Mouse (Mus musculus) CH12.LX (cell line): ENCODE measurements at regions not wholly inside any gene's neighbourhood (a gene's known extent, or its start where the extent isn't known, plus 50 kb on each side); places are given as distances from the start of the nearest gene placed in this dataset.

Source experiments
- DNase-seq: peaks from one replicate; pipeline ENCODE4 v3.0.0-alpha.2; 2013; ENCODE audit errors: extremely low read depth
- H3K27ac ChIP-seq: 2 replicates; pipeline ENCODE4 v1.5.1; 2012; ENCODE audit warnings: low read depth, mild to moderate bottlenecking, control low read depth, moderate library complexity; ENCODE audit not compliant: insufficient read depth
- H3K27me3 ChIP-seq: replicated peaks from 2 replicates; pipeline ENCODE3; 2012; ENCODE audit warnings: inconsistent platforms
- H3K36me3 ChIP-seq, 2 experiments: replicated peaks in 1 of 2; 2 replicates each; pipeline versions ENCODE3 to v1.6.1; 2012; ENCODE audit warnings: inconsistent platforms in 1 of 2, low read length in 1 of 2, mild to moderate bottlenecking in 1 of 2, mixed read lengths in 1 of 2, moderate library complexity in 1 of 2; ENCODE audit not compliant: control insufficient read depth in 1 of 2, insufficient read depth in 1 of 2
- H3K4me1 ChIP-seq, 2 experiments: 2 replicates each; pipeline ENCODE4 v1.6.1; 2012; ENCODE audit warnings: inconsistent platforms in 1 of 2, moderate library complexity in 1 of 2; ENCODE audit not compliant: insufficient read depth in 2 of 2, control insufficient read depth in 1 of 2
- H3K4me2 ChIP-seq: 2 replicates; pipeline ENCODE4 v1.6.1; 2012; ENCODE audit warnings: low read depth, mild to moderate bottlenecking, control low read depth; ENCODE audit not compliant: poor library complexity, insufficient read depth, severe bottlenecking
- H3K4me3 ChIP-seq, 3 experiments: fragments of 150-350 bp in 1 of 3; sonication (generic) in 1 of 3; replicated peaks in 1 of 3; 2 replicates each; pipeline versions ENCODE3 to v1.5.1; 2011 to 2012; ENCODE audit warnings: low read depth in 2 of 3, low read length in 2 of 3, mild to moderate bottlenecking in 2 of 3, moderate library complexity in 2 of 3, control low read depth in 1 of 3, improper control_type of control experiment in 1 of 3, inconsistent platforms in 1 of 3, mixed read lengths in 1 of 3; ENCODE audit not compliant: poor library complexity in 1 of 3
- H3K79me2 ChIP-seq: replicated peaks from 2 replicates; pipeline ENCODE4 v1.6.1; 2012; ENCODE audit warnings: mild to moderate bottlenecking, moderate library complexity; ENCODE audit not compliant: control insufficient read depth, poor library complexity, insufficient read depth, severe bottlenecking; ENCODE audit errors: extremely low read depth
- H3K9ac ChIP-seq: 2 replicates; pipeline ENCODE4 v1.6.1; 2012; ENCODE audit warnings: low read depth, mild to moderate bottlenecking, control low read depth, moderate library complexity; ENCODE audit not compliant: insufficient read depth
- H3K9me3 ChIP-seq: replicated peaks from 2 replicates; pipeline ENCODE3; 2012; ENCODE audit warnings: low read length, inconsistent platforms, mixed read lengths
- BHLHE40 ChIP-seq: IDR thresholded peaks from 2 replicates; pipeline ENCODE4 v1.6.1; 2011; ENCODE audit warnings: mild to moderate bottlenecking, low read depth, low read length, improper control_type of control experiment
- CHD1 ChIP-seq: IDR thresholded peaks from 2 replicates; pipeline ENCODE4 v1.6.1; 2012; ENCODE audit warnings: low read depth, low read length, improper control_type of control experiment, inconsistent platforms
- CHD2 ChIP-seq: IDR thresholded peaks from 2 replicates; pipeline ENCODE4 v1.6.1; 2011; ENCODE audit warnings: low read length, improper control_type of control experiment
- CTCF ChIP-seq, 2 experiments: IDR thresholded peaks in 1 of 2; conservative IDR thresholded peaks in 1 of 2; 2 replicates each; pipeline ENCODE4 v1.5.1; 2011 to 2012; ENCODE audit warnings: low read depth in 2 of 2, low read length in 2 of 2, improper control_type of control experiment in 1 of 2, inconsistent platforms in 1 of 2, mild to moderate bottlenecking in 1 of 2, moderate library complexity in 1 of 2
- E2F4 ChIP-seq: IDR thresholded peaks from 2 replicates; pipeline ENCODE4 v1.6.1; 2011; ENCODE audit warnings: low read depth, low read length, improper control_type of control experiment; ENCODE audit not compliant: insufficient replicate concordance
- EP300 ChIP-seq: IDR thresholded peaks from 2 replicates; pipeline ENCODE4 v1.6.1; 2011; ENCODE audit warnings: low read length, improper control_type of control experiment
- HCFC1 ChIP-seq: IDR thresholded peaks from 2 replicates; pipeline ENCODE4 v1.6.1; 2012; ENCODE audit warnings: low read depth, mild to moderate bottlenecking, inconsistent platforms, low read length, improper control_type of control experiment
- IRF4 ChIP-seq: IDR thresholded peaks from 2 replicates; pipeline ENCODE4 v1.6.1; 2014; ENCODE audit warnings: low read depth, mild to moderate bottlenecking, inconsistent platforms, low read length, improper control_type of control experiment
- KAT2A ChIP-seq: IDR thresholded peaks from 2 replicates; pipeline ENCODE4 v1.6.1; 2012; ENCODE audit warnings: low read length, improper control_type of control experiment, inconsistent platforms; ENCODE audit not compliant: insufficient replicate concordance
- MAFK ChIP-seq: IDR thresholded peaks from 2 replicates; pipeline ENCODE4 v1.6.1; 2011; ENCODE audit warnings: low read length, improper control_type of control experiment; ENCODE audit not compliant: insufficient replicate concordance
- MAX ChIP-seq: IDR thresholded peaks from 2 replicates; pipeline ENCODE4 v1.6.1; 2011; ENCODE audit warnings: low read length, improper control_type of control experiment
- MEF2A ChIP-seq: IDR thresholded peaks from 2 replicates; pipeline ENCODE4 v1.6.1; 2014; ENCODE audit warnings: low read depth, mild to moderate bottlenecking, inconsistent platforms, low read length, improper control_type of control experiment, borderline replicate concordance
- NELFE ChIP-seq: IDR thresholded peaks from 2 replicates; pipeline ENCODE4 v1.6.1; 2011; ENCODE audit warnings: low read depth, low read length, improper control_type of control experiment
- NRF1 ChIP-seq: IDR thresholded peaks from 2 replicates; pipeline ENCODE4 v1.6.1; 2014; ENCODE audit warnings: low read depth, mild to moderate bottlenecking, inconsistent platforms, low read length, improper control_type of control experiment, moderate library complexity
- POLR2AphosphoS2 ChIP-seq: IDR thresholded peaks from 2 replicates; pipeline ENCODE4 v1.6.1; 2011; ENCODE audit warnings: low read depth, low read length, improper control_type of control experiment
- RAD21 ChIP-seq: IDR thresholded peaks from 2 replicates; pipeline ENCODE4 v1.6.1; 2011; ENCODE audit warnings: low read depth, mild to moderate bottlenecking, low read length, improper control_type of control experiment, moderate library complexity
- RCOR1 ChIP-seq: conservative IDR thresholded peaks from 2 replicates; pipeline ENCODE4 v1.6.1; 2012; ENCODE audit warnings: low read depth, mild to moderate bottlenecking, inconsistent platforms, low read length, improper control_type of control experiment
- UBTF ChIP-seq: IDR thresholded peaks from 2 replicates; pipeline ENCODE4 v1.6.1; 2012; ENCODE audit warnings: low read depth, mild to moderate bottlenecking, inconsistent platforms, low read length, improper control_type of control experiment, moderate library complexity
- ZC3H11A ChIP-seq: IDR thresholded peaks from 2 replicates; pipeline ENCODE4 v1.6.1; 2012; ENCODE audit warnings: low read depth, mild to moderate bottlenecking, inconsistent platforms, low read length, improper control_type of control experiment
- ZKSCAN1 ChIP-seq: IDR thresholded peaks from 2 replicates; pipeline ENCODE4 v1.6.1; 2012; ENCODE audit warnings: low read depth, inconsistent platforms, low read length, improper control_type of control experiment, borderline replicate concordance
- ZMIZ1 ChIP-seq: IDR thresholded peaks from 2 replicates; pipeline ENCODE4 v1.6.1; 2012; ENCODE audit warnings: low read depth, mild to moderate bottlenecking, inconsistent platforms, low read length, improper control_type of control experiment
- ZNF384 ChIP-seq: IDR thresholded peaks from 2 replicates; pipeline ENCODE4 v1.6.1; 2012; ENCODE audit warnings: low read depth, low read length, improper control_type of control experiment, inconsistent platforms
- dilution Hi-C: fragments of 300-500 bp; cut with MboI; formaldehyde crosslinking; loops from 2 replicates; pipeline ENCODE4 v1.14.3; 2020; ENCODE audit warnings: low sequenced_read_pairs; ENCODE audit not compliant: extremely low pct_unique_long_range_greater_than_20kb, extremely low pct_ligation_motif_present
- in situ Hi-C: fragments of 300-500 bp; cut with MboI; formaldehyde crosslinking; loops from 3 replicates; pipeline ENCODE4 v1.14.3; 2019; ENCODE audit warnings: low sequenced_read_pairs, low pct_ligation_motif_present, low pct_unique_long_range_greater_than_20kb, mixed read lengths

- H3K27me3 ChIP-seq, result peaks cover 5% of the 10 kb centered on the region
- H3K27ac ChIP-seq, result no peak overlapping the region
- TF ChIP-seq MAX (no peak), RCOR1 (no peak), ZMIZ1 (no peak), ZNF384 (no peak), ZC3H11A (no peak), UBTF (no peak), RAD21 (no peak), ZKSCAN1 (no peak), KAT2A (no peak), MAFK (no peak), E2F4 (no peak), NELFE (no peak), CHD2 (no peak), POLR2AphosphoS2 (no peak)
- no peaks in the 10 kb centered on the region for H3K36me3 ChIP-seq
- H3K4me2 ChIP-seq, result no peak overlapping the region
- no peak overlapping the region for H3K4me3 ChIP-seq
- no peaks in the 10 kb centered on the region for H3K9me3 ChIP-seq
- no peak for DNase-seq
- peaks cover 0 to 6% of the 10 kb centered on the region in 2 experiments; a peak in 1 of 4 replicates for H3K4me1 ChIP-seq
- no peaks in the 10 kb centered on the region for H3K79me2 ChIP-seq
- H3K9ac ChIP-seq, result no peak overlapping the region
- dilution Hi-C loops (no loop called here), in situ Hi-C loops (no loop called here)
These were observed 543.0 kb upstream of the Jmjd1c start for GRCm38 (mm10) chr10:66552919-66553318.

DNA sequence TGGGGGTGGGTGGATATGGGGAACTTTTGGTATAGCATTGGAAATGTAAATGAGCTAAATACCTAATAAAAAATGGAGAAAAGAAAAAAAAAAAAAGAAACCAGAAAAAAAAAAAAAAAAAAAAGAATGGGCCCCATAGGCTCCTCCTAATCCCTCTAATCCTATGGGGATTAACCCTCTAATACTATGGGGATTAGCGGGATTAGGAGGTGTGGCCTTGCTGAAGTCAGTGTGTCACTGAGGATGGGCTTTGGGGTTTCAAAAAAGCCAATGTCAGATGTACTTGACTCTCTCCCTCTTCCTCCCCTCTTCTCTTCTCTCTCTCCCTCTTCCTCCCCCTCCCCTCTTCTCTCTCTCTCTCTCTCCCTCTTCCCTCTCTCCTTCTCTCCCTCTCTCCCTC lies 541.7 kb upstream of the Jmjd1c start:
- no peak overlapping the region for H3K4me3 ChIP-seq
- H3K9me3 ChIP-seq, result no peaks in the 10 kb centered on the region
- no peaks in the 10 kb centered on the region for H3K4me1 ChIP-seq
- H3K4me2 ChIP-seq, result no peak overlapping the region
- DNase-seq, result no peak
- dilution Hi-C loops (no loop called here), in situ Hi-C loops (no loop called here)
- no peak overlapping the region for H3K27ac ChIP-seq
- peaks cover 5% of the 10 kb centered on the region for H3K27me3 ChIP-seq
- H3K79me2 ChIP-seq, result no peaks in the 10 kb centered on the region
- H3K36me3 ChIP-seq, result no peaks in the 10 kb centered on the region
- no peak for TF ChIP-seq MEF2A
- TF ChIP-seq BHLHE40, result no peak
- no peak for TF ChIP-seq HCFC1
- TF ChIP-seq CTCF (conservative IDR thresholded peaks at IDR 0.05 in 1 of 2, IDR thresholded peaks at IDR 0.05 in 1 of 2; ENCODE audit: low read depth in 2 of 2, low read length in 2 of 2), result no peak
- no peak for TF ChIP-seq POLR2AphosphoS2
- TF ChIP-seq ZMIZ1, result no peak
- no peak for TF ChIP-seq ZC3H11A
- TF ChIP-seq EP300, result no peak
- TF ChIP-seq NRF1, result no peak
- TF ChIP-seq IRF4, result no peak
- no peak for TF ChIP-seq CHD1
- H3K9ac ChIP-seq, result no peak overlapping the region
